Mouse (Mus musculus): ENCODE measurements at regions not wholly inside any gene's neighbourhood (a gene's known extent, or its start where the extent isn't known, plus 50 kb on each side); places are given as distances from the start of the nearest gene placed in this dataset.
A peak's percentile ranks its signal among the peaks of the same experiment; 100 is the strongest.

- 85% methylated on average over 3 of the region's 3 CpGs for WGBS
Measured at GRCm38 (mm10) chr7:115378836-115379235, 635.3 kb downstream of the Insc start.

DNA sequence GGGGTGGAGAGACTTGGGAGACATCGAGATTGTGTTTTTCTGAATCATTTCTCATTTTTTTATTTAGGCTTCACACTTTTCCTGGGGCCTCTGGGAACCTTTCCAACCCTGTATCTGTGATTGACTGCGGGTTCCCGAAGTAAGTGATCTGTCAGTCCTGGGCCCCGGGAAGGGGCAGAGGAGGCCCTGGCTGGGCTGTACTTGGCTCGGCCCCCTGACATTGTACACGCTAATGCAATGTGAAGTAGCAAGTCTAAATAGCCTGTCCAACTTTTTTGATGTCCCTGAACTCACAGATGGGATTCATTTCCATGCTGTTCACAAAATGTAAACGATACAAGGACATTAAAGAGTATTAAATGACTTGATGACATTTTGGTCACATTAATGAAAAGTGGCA lies 636.1 kb downstream of the Insc start:
- Histone ChIP-seq H3K4me3 (no peak overlapping the region), H3K27ac (no peak overlapping the region), H3K9me3 (no peaks in the 10 kb centered on the region), H3K9ac (no peak overlapping the region), H3K27me3 (no peaks in the 10 kb centered on the region), H3K36me3 (no peaks in the 10 kb centered on the region), H3K4me2 (no peak overlapping the region), H3K4me1 (replicated peaks) (peaks cover 15% of the 10 kb centered on the region)
- WGBS = 66% methylated on average over 7 of the region's 7 CpGs
- no peak for ATAC-seq (ENCODE audit: low FRiP score)

More at GRCm38 (mm10) chr7:115378836-115379235, 635.3 kb downstream of the Insc start:
- no peaks in the 10 kb centered on the region for H3K27me3 ChIP-seq
- no peak overlapping the region for H3K4me2 ChIP-seq
- H3K9ac ChIP-seq = no peak overlapping the region
- H3K36me3 ChIP-seq = no peaks in the 10 kb centered on the region
- no peak overlapping the region for H3K27ac ChIP-seq
- H3K9me3 ChIP-seq = no peaks in the 10 kb centered on the region
- peaks cover 15% of the 10 kb centered on the region for H3K4me1 ChIP-seq (replicated peaks)
- no peak for ATAC-seq (ENCODE audit: low FRiP score)
- no peak overlapping the region for H3K4me3 ChIP-seq

DNA sequence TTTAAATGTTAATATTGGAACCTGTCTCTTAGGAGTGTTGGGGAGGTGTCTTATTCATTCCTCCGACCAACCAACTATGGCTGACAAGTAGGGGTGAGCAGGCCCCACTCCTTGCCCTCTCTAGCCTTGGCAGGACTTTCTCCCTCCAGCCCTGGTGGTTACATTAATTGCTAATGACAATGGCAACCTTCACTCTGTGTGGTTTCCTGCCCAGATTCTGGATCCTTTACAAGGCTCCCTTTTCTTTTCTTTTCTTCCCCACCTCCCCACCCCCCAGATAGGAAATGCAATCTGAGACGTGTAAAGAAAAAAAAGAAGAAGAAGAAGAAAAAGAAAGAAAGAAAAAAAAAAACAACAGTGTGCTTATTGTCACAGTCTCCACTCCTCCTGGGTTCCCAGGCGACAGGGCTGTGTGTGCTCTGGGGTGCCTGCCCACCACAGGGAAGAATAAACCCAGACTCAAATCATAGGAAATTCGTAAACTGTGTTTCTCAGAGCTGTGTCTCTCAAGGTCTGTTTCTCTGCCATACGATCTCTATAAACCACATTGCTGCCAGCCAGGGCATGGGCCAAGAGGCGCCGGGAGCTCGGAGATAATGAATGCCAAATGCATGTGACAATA lies 637.6 kb downstream of the Insc start:
- H3K27ac ChIP-seq = peak overlapping the region; percentile 24; the same call in 1 of the 2 replicates
- no peak for ATAC-seq (ENCODE audit: low FRiP score)

GRCm38 (mm10) chr7:115382876-115383275 lies 639.4 kb downstream of the Insc start:
- WGBS = 44% methylated on average over 2 of the region's 2 CpGs

More for the DNA sequence above, 637.6 kb downstream of the Insc start:
- 30% methylated on average over 8 of the region's 8 CpGs for WGBS
- Histone ChIP-seq H3K9ac (no peak overlapping the region), H3K36me3 (no peaks in the 10 kb centered on the region), H3K4me3 (no peak overlapping the region), H3K27me3 (no peaks in the 10 kb centered on the region), H3K9me3 (no peaks in the 10 kb centered on the region), H3K4me1 (replicated peaks) (peaks cover 15% of the 10 kb centered on the region), H3K4me2 (no peak overlapping the region)

GRCm38 (mm10) chr7:115388874-115389273 lies 645.4 kb downstream of the Insc start:
- WGBS = 72% methylated on average over 5 of the region's 5 CpGs
- no peaks in the 10 kb centered on the region for H3K27me3 ChIP-seq
- H3K27ac ChIP-seq = no peak overlapping the region
- no peak overlapping the region for H3K9ac ChIP-seq
- H3K9me3 ChIP-seq = no peaks in the 10 kb centered on the region
- no peak for ATAC-seq (ENCODE audit: low FRiP score)
- H3K4me1 ChIP-seq (replicated peaks) = no peaks in the 10 kb centered on the region
- H3K36me3 ChIP-seq = no peaks in the 10 kb centered on the region
- H3K4me2 ChIP-seq = no peak overlapping the region
- no peak overlapping the region for H3K4me3 ChIP-seq

More at GRCm38 (mm10) chr7:115382876-115383275, 639.4 kb downstream of the Insc start:
- H3K27ac ChIP-seq = no peak overlapping the region
- no peaks in the 10 kb centered on the region for H3K36me3 ChIP-seq
- H3K9me3 ChIP-seq = no peaks in the 10 kb centered on the region
- H3K27me3 ChIP-seq = no peaks in the 10 kb centered on the region
- no peak overlapping the region for H3K4me2 ChIP-seq
- ATAC-seq (ENCODE audit: low FRiP score) = no peak
- H3K9ac ChIP-seq = no peak overlapping the region
- peaks cover 15% of the 10 kb centered on the region for H3K4me1 ChIP-seq (replicated peaks)
- no peak overlapping the region for H3K4me3 ChIP-seq

- no peak for ATAC-seq (ENCODE audit: low FRiP score)
- no peaks in the 10 kb centered on the region for H3K27me3 ChIP-seq
- no peaks in the 10 kb centered on the region; the same call in 1 of the 2 replicates for H3K4me1 ChIP-seq (replicated peaks)
- no peak overlapping the region for H3K4me3 ChIP-seq
- H3K27ac ChIP-seq = no peak overlapping the region
- H3K36me3 ChIP-seq = no peaks in the 10 kb centered on the region
- no peaks in the 10 kb centered on the region for H3K9me3 ChIP-seq
- H3K9ac ChIP-seq = no peak overlapping the region
- no peak overlapping the region for H3K4me2 ChIP-seq
- WGBS = 92% methylated on average over 3 of the region's 3 CpGs
Measured at GRCm38 (mm10) chr7:115392520-115392919, 646.1 kb downstream of the Sox6 start.

GRCm38 (mm10) chr7:115398202-115398601 lies 640.4 kb downstream of the Sox6 start:
- no peak overlapping the region for H3K9ac ChIP-seq
- no peaks in the 10 kb centered on the region; the same call in 1 of the 2 replicates for H3K4me1 ChIP-seq (replicated peaks)
- no peak overlapping the region for H3K4me2 ChIP-seq
- no peaks in the 10 kb centered on the region for H3K27me3 ChIP-seq
- H3K27ac ChIP-seq = no peak overlapping the region
- ATAC-seq (ENCODE audit: low FRiP score) = no peak
- H3K36me3 ChIP-seq = no peaks in the 10 kb centered on the region
- H3K4me3 ChIP-seq = no peak overlapping the region
- WGBS = 95% methylated on average over 2 of the region's 2 CpGs
- H3K9me3 ChIP-seq = no peaks in the 10 kb centered on the region

GRCm38 (mm10) chr7:115399461-115399860 lies 639.1 kb downstream of the Sox6 start:
- no peaks in the 10 kb centered on the region for H3K9me3 ChIP-seq
- no peak for ATAC-seq (ENCODE audit: low FRiP score)
- no peak overlapping the region for H3K27ac ChIP-seq

DNA sequence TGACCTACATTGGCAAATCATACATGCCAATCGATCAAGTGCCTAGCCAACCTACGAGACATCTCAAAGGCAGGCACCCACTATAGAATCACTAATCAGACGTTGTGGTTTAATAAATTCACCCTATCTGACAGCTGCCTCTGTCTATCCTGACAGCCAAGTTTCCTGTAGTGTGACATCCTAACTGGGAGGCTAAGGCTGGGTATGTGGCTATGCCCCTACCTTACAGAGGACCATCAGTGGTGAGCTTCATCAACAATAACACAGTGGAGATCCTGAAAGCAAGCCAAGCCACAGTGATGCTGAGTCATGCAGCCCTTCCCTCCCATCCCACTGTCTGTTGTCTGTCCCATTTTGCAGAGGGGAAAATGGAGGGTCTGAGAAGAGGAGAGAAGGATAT lies 630.7 kb downstream of the Sox6 start:
- H3K4me1 ChIP-seq (replicated peaks) = peaks cover 20% of the 10 kb centered on the region
- H3K27me3 ChIP-seq = no peaks in the 10 kb centered on the region
- H3K27ac ChIP-seq = no peak overlapping the region
- no peak overlapping the region for H3K4me2 ChIP-seq
- ATAC-seq (ENCODE audit: low FRiP score) = no peak
- H3K36me3 ChIP-seq = no peaks in the 10 kb centered on the region
- whole genome bisulfite sequencing = 84% methylated on average over 3 of the region's 3 CpGs
- no peak overlapping the region for H3K9ac ChIP-seq
- no peak overlapping the region for H3K4me3 ChIP-seq
- no peaks in the 10 kb centered on the region for H3K9me3 ChIP-seq

More at GRCm38 (mm10) chr7:115399461-115399860, 639.1 kb downstream of the Sox6 start:
- Histone ChIP-seq H3K27me3 (no peaks in the 10 kb centered on the region), H3K36me3 (no peaks in the 10 kb centered on the region), H3K4me2 (no peak overlapping the region), H3K4me3 (no peak overlapping the region), H3K9ac (no peak overlapping the region), H3K4me1 (replicated peaks) (no peaks in the 10 kb centered on the region; the same call in 1 of the 2 replicates)
- 79% methylated on average over 3 of the region's 3 CpGs for WGBS

- Histone ChIP-seq H3K27me3 (0 out of 2 replicates have a peak, but pooled peaks cover under 1% of the 10 kb centered on the region), H3K27ac (no peak overlapping the region), H3K4me1 (replicated peaks) (peaks cover 20% of the 10 kb centered on the region), H3K9ac (no peak overlapping the region), H3K9me3 (no peaks in the 10 kb centered on the region), H3K4me3 (no peak overlapping the region), H3K4me2 (no peak overlapping the region), H3K36me3 (no peaks in the 10 kb centered on the region)
- 19% methylated on average over 2 of the region's 2 CpGs for WGBS
- no peak for ATAC-seq (ENCODE audit: low FRiP score)
Measured at GRCm38 (mm10) chr7:115408915-115409314, 629.7 kb downstream of the Sox6 start.

GRCm38 (mm10) chr7:115410501-115411230 lies 627.9 kb downstream of the Sox6 start:
- peaks cover 26% of the 10 kb centered on the region for H3K4me1 ChIP-seq (replicated peaks)
- no peaks in the 10 kb centered on the region for H3K9me3 ChIP-seq
- H3K4me3 ChIP-seq = no peak overlapping the region
- H3K27me3 ChIP-seq = 0 out of 2 replicates have a peak, but pooled peaks cover 4% of the 10 kb centered on the region
- H3K9ac ChIP-seq = no peak overlapping the region
- no peak for ATAC-seq (ENCODE audit: low FRiP score)
- no peaks in the 10 kb centered on the region for H3K36me3 ChIP-seq
- no peak overlapping the region for H3K4me2 ChIP-seq
- 80% methylated on average over 17 of the region's 17 CpGs for WGBS
- peak overlapping the region; percentile 23; the same call in 1 of the 2 replicates for H3K27ac ChIP-seq

GRCm38 (mm10) chr7:115411456-115411855 lies 627.1 kb downstream of the Sox6 start:
- H3K4me2 ChIP-seq = no peak overlapping the region
- H3K27ac ChIP-seq = 0 out of 2 replicates have a peak overlapping the region, but pooled peaks have one; percentile 23
- no peak overlapping the region for H3K9ac ChIP-seq
- H3K4me3 ChIP-seq = no peak overlapping the region
- H3K4me1 ChIP-seq (replicated peaks) = peaks cover 24% of the 10 kb centered on the region
- ATAC-seq (ENCODE audit: low FRiP score) = peak; percentile 52; the same call in 1 of the 2 replicates
- 0 out of 2 replicates have a peak, but pooled peaks cover 4% of the 10 kb centered on the region for H3K27me3 ChIP-seq
- 51% methylated on average over 2 of the region's 2 CpGs for WGBS
- no peaks in the 10 kb centered on the region for H3K36me3 ChIP-seq
- no peaks in the 10 kb centered on the region for H3K9me3 ChIP-seq
